Comparison of ENCODE assay signal across 31 mouse cellular contexts in the genomic region with DNA sequence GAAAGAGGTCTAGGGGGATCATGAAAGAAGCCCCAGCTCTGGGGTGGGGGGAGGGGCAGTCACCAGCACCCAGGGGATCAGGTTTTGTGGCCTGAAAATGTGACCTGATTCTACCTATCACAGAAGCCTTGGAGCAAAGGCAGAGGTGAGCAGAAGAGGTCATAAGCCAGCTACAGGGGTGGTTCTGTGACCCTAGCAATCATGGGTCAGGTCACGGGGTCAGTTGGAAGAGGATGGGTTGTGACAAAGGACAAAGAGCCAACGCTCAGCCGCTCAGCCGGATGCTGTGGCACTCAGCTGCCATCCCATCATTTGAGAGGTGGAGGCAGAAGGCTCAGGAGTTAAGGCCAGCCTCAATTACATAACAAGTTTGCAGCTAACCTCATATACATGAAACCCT. TPM values are rescaled to one million over a fixed set of nuclear protein-coding genes. Genes with fewer than 3 reads are reported as not detected.
DNase-seq lines count a peak whose midpoint lies in the region; ATAC-seq lines count a peak whose summit lies in the region.
"Had no signal": no experiment of that assay in that cellular context is flagged by ENCODE, and none has a peak within 500 bp of the region (broad histone marks: within the 10 kb centered on the region; RNA-seq: fewer than 3 reads in every experiment).

No protein-coding gene starts in this region.

- 0 out of 2 replicates have a peak overlapping the region, but pooled peaks have one; percentile 19 for H3K9ac ChIP-seq in hindbrain, embryonic 11.5 days (ENCODE audit: low read depth, low read length)
- no peak overlapping the region for H3K9ac ChIP-seq in hindbrain, embryonic 12.5 days
- H3K9ac ChIP-seq in midbrain, embryonic 11.5 days (ENCODE audit: low read length), result 0 out of 2 replicates have a peak overlapping the region, but pooled peaks have one; percentile 24
- H3K9ac ChIP-seq in midbrain, embryonic 14.5 days (replicated peaks; ENCODE audit: low read length), result no peak overlapping the region
- H3K9ac ChIP-seq: embryonic facial prominence, embryonic 13.5 days; forebrain, postnatal 0 days; heart, embryonic 12.5 days; heart, embryonic 15.5 days; hindbrain, embryonic 15.5 days had no signal

- H3K27ac ChIP-seq in hindbrain, embryonic 11.5 days (ENCODE audit: low read depth, low read length), result no peak overlapping the region
- H3K27ac ChIP-seq in hindbrain, embryonic 12.5 days, result no peak overlapping the region
- H3K27ac ChIP-seq in midbrain, embryonic 11.5 days (ENCODE audit: low read depth, low read length), result no peak overlapping the region
- H3K27ac ChIP-seq in midbrain, embryonic 14.5 days (replicated peaks; ENCODE audit: low read depth, low read length), result no peak overlapping the region
- H3K27ac ChIP-seq: embryonic facial prominence, embryonic 10.5 days; embryonic facial prominence, embryonic 13.5 days; forebrain, embryonic 13.5 days; gastrocnemius, adult 2 months; heart, embryonic 15.5 days; hindbrain, embryonic 10.5 days; hindbrain, embryonic 15.5 days had no signal

- H3K4me1 ChIP-seq in hindbrain, embryonic 11.5 days (replicated peaks; ENCODE audit: control insufficient read depth, insufficient read depth, low read length), result peaks cover 2% of the 10 kb centered on the region; the same call in 1 of the 2 replicates
- 0 out of 2 replicates have a peak, but pooled peaks cover 11% of the 10 kb centered on the region for H3K4me1 ChIP-seq in hindbrain, embryonic 12.5 days
- H3K4me1 ChIP-seq in midbrain, embryonic 11.5 days (ENCODE audit: control insufficient read depth, insufficient read depth, low read length), result peaks cover 15% of the 10 kb centered on the region
- H3K4me1 ChIP-seq in midbrain, embryonic 14.5 days (ENCODE audit: control insufficient read depth, insufficient read depth, low read length), result peaks cover 4% of the 10 kb centered on the region; the same call in 1 of the 2 replicates
- H3K4me1 ChIP-seq: heart, embryonic 15.5 days; hindbrain, embryonic 15.5 days had no signal

- ATAC-seq in hindbrain, embryonic 11.5 days (ENCODE audit: low FRiP score), result no peak
- ATAC-seq in hindbrain, embryonic 12.5 days (ENCODE audit: low FRiP score), result no peak
- ATAC-seq in midbrain, embryonic 11.5 days (ENCODE audit: low FRiP score), result no peak
- no peak for ATAC-seq in midbrain, embryonic 14.5 days (ENCODE audit: low FRiP score, low TSS enrichment)
- no peak for ATAC-seq in megakaryocyte, adult 5-6 weeks (ENCODE audit: poor library complexity, severe bottlenecking)
- ATAC-seq: forebrain, embryonic 13.5 days; forebrain, postnatal 0 days had no signal

- H3K9me3 ChIP-seq in hindbrain, embryonic 11.5 days (ENCODE audit: control insufficient read depth, low read length), result no peaks in the 10 kb centered on the region
- no peaks in the 10 kb centered on the region for H3K9me3 ChIP-seq in hindbrain, embryonic 12.5 days (replicated peaks)
- H3K9me3 ChIP-seq in midbrain, embryonic 11.5 days (ENCODE audit: control insufficient read depth, low read length), result no peaks in the 10 kb centered on the region
- H3K9me3 ChIP-seq in midbrain, embryonic 14.5 days (ENCODE audit: control insufficient read depth, low read length), result no peaks in the 10 kb centered on the region
- H3K9me3 ChIP-seq: embryonic facial prominence, embryonic 10.5 days; embryonic facial prominence, embryonic 13.5 days; forebrain, embryonic 13.5 days; G1E; heart, embryonic 12.5 days; heart, embryonic 15.5 days; hindbrain, embryonic 10.5 days; hindbrain, embryonic 15.5 days had no signal

- H3K4me2 ChIP-seq in hindbrain, embryonic 11.5 days (replicated peaks; ENCODE audit: low read depth, low read length), result no peak overlapping the region
- no peak overlapping the region for H3K4me2 ChIP-seq in hindbrain, embryonic 12.5 days (replicated peaks)
- no peak overlapping the region for H3K4me2 ChIP-seq in midbrain, embryonic 11.5 days
- H3K4me2 ChIP-seq in midbrain, embryonic 14.5 days (ENCODE audit: low read length), result no peak overlapping the region
- H3K4me2 ChIP-seq: embryonic facial prominence, embryonic 13.5 days; forebrain, embryonic 13.5 days; heart, embryonic 12.5 days; heart, embryonic 15.5 days; hindbrain, embryonic 15.5 days had no signal

- no peak for DNase-seq in hindbrain, embryonic 11.5 days (ENCODE audit: low spot score)
- no peak for DNase-seq in midbrain, embryonic 11.5 days (ENCODE audit: low spot score, missing footprints)
- DNase-seq in midbrain, embryonic 14.5 days, result no peak
- peak; percentile 68 for DNase-seq in embryo, embryonic 10 days (ENCODE audit: low spot score)
- peak; percentile 33 for DNase-seq in embryo, embryonic 11 days
- DNase-seq: adrenal gland, adult 2 months; adrenal gland, postnatal 14 days; B cell, adult 2 months; cerebellum, adult 11 months; cerebellum, adult 2 months; cerebellum, adult 9-11 months; cerebellum, postnatal 25 days; forebrain, postnatal 0 days; gastrocnemius, adult 2 months; gastrocnemius, postnatal 14 days; heart, adult 11 months; heart, postnatal 10 days; heart, postnatal 36 days had no signal

- H3K36me3 ChIP-seq in hindbrain, embryonic 11.5 days (ENCODE audit: control insufficient read depth, insufficient read depth, low read length), result no peaks in the 10 kb centered on the region
- H3K36me3 ChIP-seq in hindbrain, embryonic 12.5 days, result no peaks in the 10 kb centered on the region
- H3K36me3 ChIP-seq in midbrain, embryonic 11.5 days (ENCODE audit: control insufficient read depth, insufficient read depth, low read length), result no peaks in the 10 kb centered on the region
- H3K36me3 ChIP-seq in midbrain, embryonic 14.5 days (ENCODE audit: control insufficient read depth, insufficient read depth, low read length), result no peaks in the 10 kb centered on the region
- H3K36me3 ChIP-seq: embryonic facial prominence, embryonic 10.5 days; embryonic facial prominence, embryonic 13.5 days; G1E; heart, embryonic 12.5 days; heart, embryonic 15.5 days; hindbrain, embryonic 10.5 days; hindbrain, embryonic 15.5 days had no signal

- WGBS in hindbrain, embryonic 11.5 days, result 9% methylated on average over 4 of the region's 4 CpGs
- WGBS in hindbrain, embryonic 12.5 days, result 13% methylated on average over 4 of the region's 4 CpGs
- 6% methylated on average over 4 of the region's 4 CpGs for WGBS in midbrain, embryonic 11.5 days
- WGBS in midbrain, embryonic 14.5 days, result 18% methylated on average over 4 of the region's 4 CpGs

- no peak overlapping the region for H3K4me3 ChIP-seq in hindbrain, embryonic 11.5 days (ENCODE audit: low read depth, low read length)
- H3K4me3 ChIP-seq in hindbrain, embryonic 12.5 days, result no peak overlapping the region
- H3K4me3 ChIP-seq in midbrain, embryonic 11.5 days (ENCODE audit: low read depth, low read length), result no peak overlapping the region
- H3K4me3 ChIP-seq in midbrain, embryonic 14.5 days (replicated peaks; ENCODE audit: low read depth, low read length), result no peak overlapping the region
- H3K4me3 ChIP-seq: embryonic facial prominence, embryonic 10.5 days; embryonic facial prominence, embryonic 13.5 days; erythroblast, embryonic 14.5 days; forebrain, embryonic 13.5 days; gastrocnemius, adult 2 months; heart, embryonic 12.5 days; heart, embryonic 15.5 days; hindbrain, embryonic 10.5 days; hindbrain, embryonic 15.5 days had no signal

- peaks cover 11% of the 10 kb centered on the region for H3K27me3 ChIP-seq in hindbrain, embryonic 11.5 days (ENCODE audit: control insufficient read depth, insufficient read depth, low read length)
- peaks cover 36% of the 10 kb centered on the region for H3K27me3 ChIP-seq in hindbrain, embryonic 12.5 days
- H3K27me3 ChIP-seq in midbrain, embryonic 11.5 days (ENCODE audit: control insufficient read depth, insufficient read depth, low read length), result peaks cover 14% of the 10 kb centered on the region
- peaks cover 6% of the 10 kb centered on the region; the same call in 1 of the 2 replicates for H3K27me3 ChIP-seq in midbrain, embryonic 14.5 days (ENCODE audit: control insufficient read depth, insufficient read depth, low read length)

RNA-seq across cellular contexts. Expression of gene Lrrc10b, which starts 7.2 kb away (rescaled TPM):
- 0.59 and 0.69 TPM in 2 replicates for polyA plus RNA-seq in hindbrain, embryonic 11.5 days (2014; fragmentation: Nextera tagmentation; extraction: Ambion mirVana)
- 1.4 and 1.7 TPM in 2 replicates for polyA plus RNA-seq in hindbrain, embryonic 12.5 days (2016; fragmentation: Nextera tagmentation; extraction: Ambion mirVana)
- 0.55 and 0.59 TPM in 2 replicates for polyA plus RNA-seq in midbrain, embryonic 11.5 days (2014; fragmentation: Nextera tagmentation; extraction: Ambion mirVana)
- 0.91 and 1.1 TPM in 2 replicates for polyA plus RNA-seq in midbrain, embryonic 14.5 days (2014; fragmentation: Nextera tagmentation; extraction: Ambion mirVana)
- total RNA-seq in megakaryocyte, adult 5-6 weeks (2015), result not detected in 2 replicates
- not detected in 2 replicates for total RNA-seq in megakaryocyte, adult 5-6 weeks (2017)
- total RNA-seq: CH12.LX; common myeloid progenitor, adult 5-6 weeks; G1E had no signal
- polyA plus RNA-seq: erythroblast, embryonic 14.5 days; G1E had no signal

RNA-seq across cellular contexts. Expression of gene Ppp1r32, which starts 18.3 kb away (rescaled TPM):
- polyA plus RNA-seq in hindbrain, embryonic 11.5 days (2014; fragmentation: Nextera tagmentation; extraction: Ambion mirVana), result 1.7 TPM in 2 replicates
- polyA plus RNA-seq in hindbrain, embryonic 12.5 days (2016; fragmentation: Nextera tagmentation; extraction: Ambion mirVana), result 1.1 and 2.0 TPM in 2 replicates
- 0.21 and 0.48 TPM in 2 replicates for polyA plus RNA-seq in midbrain, embryonic 11.5 days (2014; fragmentation: Nextera tagmentation; extraction: Ambion mirVana)
- polyA plus RNA-seq in midbrain, embryonic 14.5 days (2014; fragmentation: Nextera tagmentation; extraction: Ambion mirVana), result 1.4 and 1.6 TPM in 2 replicates
- 0.29 TPM in 1 of 2 replicates, not detected in the other for total RNA-seq in megakaryocyte, adult 5-6 weeks (2015)
- total RNA-seq in megakaryocyte, adult 5-6 weeks (2017), result 0.37 TPM in 1 of 2 replicates, not detected in the other
- total RNA-seq: CH12.LX; common myeloid progenitor, adult 5-6 weeks had no signal
- polyA plus RNA-seq: heart, embryonic 12.5 days; heart, embryonic 15.5 days had no signal

Comparison
In these comparisons a context has a peak if more than half of its experiments do, and no peak if none do; other contexts are left out.
1. H3K9ac ChIP-seq: peak in hindbrain, embryonic 11.5 days (single experiment) and midbrain, embryonic 11.5 days (single experiment); none in hindbrain, embryonic 12.5 days (single experiment) and midbrain, embryonic 14.5 days (single experiment).
2. DNase-seq: peak in embryo, embryonic 10 days (single experiment) and embryo, embryonic 11 days (single experiment); none in hindbrain, embryonic 11.5 days (single experiment), midbrain, embryonic 11.5 days (single experiment) and midbrain, embryonic 14.5 days (single experiment).